Mouse (Mus musculus) megakaryocyte, embryonic 14.5 days (primary cell): ENCODE results near the gene Pde6d. TPM values are rescaled to one million over a fixed set of nuclear protein-coding genes. Genes with fewer than 3 reads are reported as not detected.
"Not testable (repeated sequence)": the region's sequence is repeated elsewhere in the genome, so short reads cannot be mapped to it uniquely, and the experiment has no call there.

Experiments
- H3K27me3 ChIP-seq: replicated peaks from 2 replicates; pipeline ENCODE3; 2012; ENCODE audit warnings: inconsistent platforms
- H3K36me3 ChIP-seq: replicated peaks from 2 replicates; pipeline ENCODE3; 2012; ENCODE audit warnings: low read length, inconsistent platforms, mixed read lengths
- H3K4me1 ChIP-seq: 2 replicates; pipeline ENCODE4 v1.6.1; 2012; ENCODE audit warnings: inconsistent platforms
- H3K4me3 ChIP-seq: replicated peaks from 2 replicates; pipeline ENCODE3; 2012; ENCODE audit warnings: moderate library complexity, mild to moderate bottlenecking, inconsistent platforms
- H3K9me3 ChIP-seq: 2 replicates; pipeline ENCODE4 v1.6.1; 2012; ENCODE audit warnings: inconsistent platforms
- FLI1 ChIP-seq: IDR thresholded peaks from 2 replicates; pipeline ENCODE4 v1.6.1; 2012; ENCODE audit warnings: low read length, inconsistent platforms, mixed read lengths
- GATA1 ChIP-seq: IDR thresholded peaks from 3 replicates; pipeline ENCODE4 v1.6.1; 2012; ENCODE audit warnings: mixed read lengths, low read length, inconsistent platforms, borderline replicate concordance
- polyA plus RNA-seq: library from polyadenylated mRNA; stranded (reverse); fragments of >175 nt; gene quantifications from 2 replicates; pipeline ENCODE4 v1.2.3, GENCODE M21; 2012; ENCODE audit warnings: low replicate concordance; ENCODE audit not compliant: insufficient read depth

The Pde6d gene
- polyA plus RNA-seq, 1 experiment: 45.8 TPM

DNA sequence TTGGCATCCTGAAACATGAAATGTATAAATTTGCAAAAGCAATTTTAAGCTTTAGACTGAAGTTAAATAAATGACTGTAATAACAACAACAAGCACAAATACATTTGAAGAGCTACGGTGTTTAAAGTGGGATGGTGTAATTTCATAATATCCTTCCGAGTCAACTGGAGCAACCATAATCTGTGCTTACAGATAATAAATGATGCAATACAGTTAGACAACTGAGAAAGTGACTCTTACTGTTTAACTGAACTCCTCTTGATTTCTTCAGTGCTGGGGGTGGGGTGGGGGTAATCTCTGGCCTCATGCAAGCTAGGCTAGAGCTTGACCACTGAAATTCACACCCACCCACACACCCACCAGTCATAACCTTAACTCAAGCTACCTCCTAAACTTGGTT is 11.0 kb downstream of the Pde6d start:
- TF ChIP-seq GATA1: no peak
- no peak for TF ChIP-seq FLI1
- H3K36me3 ChIP-seq: peaks cover 35% of the 10 kb centered on the region

DNA sequence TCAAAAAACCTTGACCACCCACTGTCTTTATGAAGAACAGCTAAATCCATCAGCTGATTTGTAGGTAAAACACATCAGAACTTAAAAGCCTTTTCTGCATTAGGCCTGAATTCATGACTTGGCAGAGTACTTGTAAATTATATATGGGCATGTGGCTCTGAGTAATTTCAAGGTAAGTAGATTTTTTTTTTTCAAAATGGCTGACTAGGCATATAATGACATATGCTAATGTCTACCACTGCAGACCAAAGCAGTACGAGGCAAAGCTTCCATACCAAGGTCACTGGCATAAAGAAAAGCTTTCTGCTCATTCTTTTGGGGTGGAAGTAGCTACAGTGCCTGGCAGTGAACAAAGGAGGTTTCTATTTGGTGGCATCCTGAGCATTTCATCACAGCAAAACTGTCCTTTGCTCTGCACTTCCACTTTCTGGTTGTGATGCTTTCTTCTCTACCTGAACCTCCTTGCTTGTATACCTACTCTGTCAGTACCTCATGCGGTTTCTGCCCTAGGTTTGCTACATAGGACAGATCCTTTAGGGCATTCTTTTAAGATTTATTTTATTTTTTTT is 13.1 kb downstream of the Pde6d start:
- no peaks in the 10 kb centered on the region for H3K4me1 ChIP-seq
- TF ChIP-seq GATA1: no peak
- TF ChIP-seq FLI1: no peak
- no peaks in the 10 kb centered on the region for H3K27me3 ChIP-seq
- no peak overlapping the region for H3K4me3 ChIP-seq
- peaks cover 45% of the 10 kb centered on the region for H3K36me3 ChIP-seq
- H3K9me3 ChIP-seq: no peaks in the 10 kb centered on the region

More for the DNA sequence above, 11.0 kb downstream of the Pde6d start:
- H3K27me3 ChIP-seq: no peaks in the 10 kb centered on the region
- H3K9me3 ChIP-seq: no peaks in the 10 kb centered on the region
- H3K4me1 ChIP-seq: no peaks in the 10 kb centered on the region
- no peak overlapping the region for H3K4me3 ChIP-seq

DNA sequence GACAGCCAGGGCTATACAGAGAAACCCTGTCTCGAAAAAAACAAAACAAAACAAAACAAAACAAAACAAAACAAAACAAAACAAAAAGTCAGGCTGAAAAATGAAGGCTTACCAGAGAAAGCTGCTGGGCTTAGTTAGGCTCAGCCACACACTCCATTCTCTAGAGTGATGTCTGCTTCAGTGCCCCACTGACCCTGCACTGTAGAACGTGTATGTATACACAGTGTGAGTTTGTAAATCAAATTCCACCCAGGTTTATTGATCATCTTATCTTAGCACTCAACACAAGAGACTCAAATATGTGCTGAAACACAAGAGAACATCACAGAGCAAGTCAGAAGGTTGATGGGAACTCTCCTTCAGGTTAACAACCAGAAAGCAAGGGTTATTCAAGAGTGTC is 14.0 kb downstream of the Pde6d start:
- no peaks in the 10 kb centered on the region for H3K4me1 ChIP-seq
- TF ChIP-seq GATA1: no peak
- no peak for TF ChIP-seq FLI1
- no peaks in the 10 kb centered on the region for H3K9me3 ChIP-seq
- H3K4me3 ChIP-seq: no peak overlapping the region
- peaks cover 46% of the 10 kb centered on the region for H3K36me3 ChIP-seq
- H3K27me3 ChIP-seq: no peaks in the 10 kb centered on the region

GRCm38 (mm10) chr1:86562663-86563062 is 19.8 kb downstream of the Pde6d start:
- Histone ChIP-seq H3K27me3 (no peaks in the 10 kb centered on the region), H3K36me3 (peaks cover 62% of the 10 kb centered on the region), H3K9me3 (no peaks in the 10 kb centered on the region), H3K4me1 (peaks cover 24% of the 10 kb centered on the region), H3K4me3 (no peak overlapping the region)
- no peak for TF ChIP-seq FLI1
- no peak for TF ChIP-seq GATA1

- H3K4me1 ChIP-seq: peaks cover 40% of the 10 kb centered on the region
- no peaks in the 10 kb centered on the region for H3K9me3 ChIP-seq
- peaks cover 70% of the 10 kb centered on the region for H3K36me3 ChIP-seq
- H3K4me3 ChIP-seq: no peak overlapping the region
- TF ChIP-seq FLI1 (no peak), GATA1 (no peak)
- no peaks in the 10 kb centered on the region for H3K27me3 ChIP-seq
These were observed 23.2 kb downstream of the Pde6d start for GRCm38 (mm10) chr1:86559232-86559631.

DNA sequence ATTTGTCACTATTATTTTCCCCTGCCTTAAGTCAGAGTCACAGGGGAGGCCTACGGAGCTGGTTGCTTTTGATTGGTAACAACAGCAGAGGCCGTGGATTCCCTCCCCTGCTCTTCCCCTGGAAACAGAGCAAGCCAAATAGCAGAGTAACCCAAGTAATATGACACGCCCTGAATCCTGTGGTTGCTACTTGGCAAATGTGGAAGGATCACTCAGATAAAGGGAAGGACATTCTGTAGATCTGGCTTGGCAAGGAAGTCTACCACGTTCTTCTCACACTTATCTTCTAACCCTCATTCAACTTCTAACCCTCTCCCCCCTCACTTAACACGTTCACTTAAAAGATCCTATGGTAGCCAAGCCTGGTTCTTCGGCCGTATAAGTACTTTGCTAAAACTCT is 24.6 kb downstream of the Pde6d start:
- Histone ChIP-seq H3K9me3 (no peaks in the 10 kb centered on the region), H3K27me3 (no peaks in the 10 kb centered on the region), H3K4me1 (peaks cover 40% of the 10 kb centered on the region), H3K4me3 (no peak overlapping the region), H3K36me3 (peaks cover 61% of the 10 kb centered on the region)
- TF ChIP-seq FLI1 (no peak), GATA1 (no peak)

GRCm38 (mm10) chr1:86555665-86556064 is 26.8 kb downstream of the Pde6d start:
- H3K4me3 ChIP-seq: no peak overlapping the region
- no peaks in the 10 kb centered on the region for H3K27me3 ChIP-seq
- H3K9me3 ChIP-seq: no peaks in the 10 kb centered on the region
- H3K4me1 ChIP-seq: peaks cover 51% of the 10 kb centered on the region
- TF ChIP-seq FLI1 (no peak), GATA1 (no peak)
- H3K36me3 ChIP-seq: peaks cover 61% of the 10 kb centered on the region

GRCm38 (mm10) chr1:86551877-86552276 is 30.6 kb downstream of the Pde6d start:
- Histone ChIP-seq H3K4me3 (no peak overlapping the region), H3K9me3 (no peaks in the 10 kb centered on the region), H3K36me3 (peaks cover 58% of the 10 kb centered on the region), H3K4me1 (peaks cover 24% of the 10 kb centered on the region), H3K27me3 (no peaks in the 10 kb centered on the region)
- TF ChIP-seq GATA1: no peak

DNA sequence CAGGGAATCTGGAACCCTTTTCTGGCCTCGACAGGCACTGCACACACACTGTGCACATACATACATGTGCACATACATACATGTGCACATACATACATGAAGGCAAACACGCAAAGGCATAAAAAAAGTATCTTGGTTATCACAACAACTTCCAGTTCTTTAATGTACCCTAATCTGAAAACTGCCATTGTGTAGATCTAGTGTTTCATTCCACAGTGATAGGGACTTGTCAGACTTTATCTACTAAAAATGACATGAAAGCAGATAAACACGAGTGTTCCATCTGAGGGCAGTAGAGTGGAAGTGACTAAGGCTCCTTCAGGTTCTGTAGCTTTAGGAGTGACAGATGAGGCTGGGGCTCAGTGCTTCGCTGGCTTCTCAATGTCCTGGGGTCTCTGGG is 31.1 kb downstream of the Pde6d start:
- Histone ChIP-seq H3K4me3 (no peak overlapping the region), H3K27me3 (no peaks in the 10 kb centered on the region), H3K9me3 (no peaks in the 10 kb centered on the region), H3K4me1 (peaks cover 24% of the 10 kb centered on the region), H3K36me3 (peaks cover 59% of the 10 kb centered on the region)
- TF ChIP-seq GATA1 (no peak), FLI1 (no peak)

GRCm38 (mm10) chr1:86546797-86547196 is 35.6 kb downstream of the Pde6d start:
- TF ChIP-seq GATA1 (no peak), FLI1 (no peak)
- Histone ChIP-seq H3K9me3 (no peaks in the 10 kb centered on the region), H3K36me3 (peaks cover 83% of the 10 kb centered on the region), H3K27me3 (no peaks in the 10 kb centered on the region), H3K4me1 (peaks cover 13% of the 10 kb centered on the region), H3K4me3 (no peak overlapping the region)

GRCm38 (mm10) chr1:86542584-86542983 is 39.8 kb downstream of the Pde6d start:
- H3K4me1 ChIP-seq: peaks cover 8% of the 10 kb centered on the region
- no peaks in the 10 kb centered on the region for H3K27me3 ChIP-seq
- TF ChIP-seq GATA1 (no peak), FLI1 (no peak)
- no peaks in the 10 kb centered on the region for H3K9me3 ChIP-seq
- H3K36me3 ChIP-seq: peaks cover 67% of the 10 kb centered on the region
- no peak overlapping the region for H3K4me3 ChIP-seq

- not testable (repeated sequence) for H3K9me3 ChIP-seq, H3K4me1 ChIP-seq, H3K4me3 ChIP-seq, H3K27me3 ChIP-seq
- peaks cover 38% of the 10 kb centered on the region for H3K36me3 ChIP-seq
These were observed 42.8 kb downstream of the Pde6d start for GRCm38 (mm10) chr1:86539583-86539982.
